Mouse (Mus musculus): ENCODE results near the gene Itpripl1.
A peak's percentile ranks its signal among the peaks of the same experiment; 100 is the strongest.
"Not testable (repeated sequence)": the region's sequence is repeated elsewhere in the genome, so short reads cannot be mapped to it uniquely, and the experiment has no call there.

The Itpripl1 gene

GRCm38 (mm10) chr2:127143158-127144063, at the start of gene Itpripl1:
TSS of gene Itpripl1 (minus strand) at chr2:127143442.
- DNase-seq (ENCODE audit: low spot score in 2 of 2), result peak; percentile 77 to 82

- no peak for DNase-seq (ENCODE audit: low spot score in 2 of 2)
Observed at GRCm38 (mm10) chr2:127189574-127189973, 46.3 kb upstream of the Itpripl1 start.

GRCm38 (mm10) chr2:127182598-127183381, 39.5 kb upstream of the Itpripl1 start:
- peak; percentile 69 to 70 for DNase-seq (ENCODE audit: low spot score in 2 of 2)

GRCm38 (mm10) chr2:127166261-127166660, 23.0 kb upstream of the Itpripl1 start:
- DNase-seq (ENCODE audit: low spot score in 2 of 2), result not testable (repeated sequence)

DNA sequence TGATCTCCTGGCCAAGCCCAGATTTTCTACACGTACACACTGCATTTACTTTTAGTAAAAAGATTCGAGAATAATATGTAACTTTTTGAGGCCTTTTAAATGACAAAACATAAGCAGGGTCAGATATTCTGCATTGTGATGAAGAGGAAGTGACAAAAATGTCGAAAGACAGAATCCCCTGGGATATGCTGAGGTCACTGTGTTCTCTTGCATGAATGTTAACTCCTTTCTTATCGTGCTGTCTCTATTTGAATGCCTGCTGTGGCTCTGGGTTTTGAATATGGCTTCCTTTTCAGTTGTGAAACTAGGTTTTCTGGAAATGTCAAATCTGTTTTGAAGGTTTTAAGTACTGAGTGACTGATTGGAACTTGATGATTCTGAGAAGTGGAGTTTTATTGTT, 22.4 kb upstream of the Itpripl1 start:
- DNase-seq (ENCODE audit: low spot score in 2 of 2), result no peak

- no peak for DNase-seq (ENCODE audit: low spot score in 2 of 2)
Observed at GRCm38 (mm10) chr2:127145699-127146098, 2.5 kb upstream of the Itpripl1 start.

GRCm38 (mm10) chr2:127142577-127143157, 575 bp downstream of the Itpripl1 start:
- no peak for DNase-seq (ENCODE audit: low spot score in 2 of 2)

GRCm38 (mm10) chr2:127142031-127142430, 1.2 kb downstream of the Itpripl1 start:
- DNase-seq (ENCODE audit: low spot score in 2 of 2), result no peak

DNA sequence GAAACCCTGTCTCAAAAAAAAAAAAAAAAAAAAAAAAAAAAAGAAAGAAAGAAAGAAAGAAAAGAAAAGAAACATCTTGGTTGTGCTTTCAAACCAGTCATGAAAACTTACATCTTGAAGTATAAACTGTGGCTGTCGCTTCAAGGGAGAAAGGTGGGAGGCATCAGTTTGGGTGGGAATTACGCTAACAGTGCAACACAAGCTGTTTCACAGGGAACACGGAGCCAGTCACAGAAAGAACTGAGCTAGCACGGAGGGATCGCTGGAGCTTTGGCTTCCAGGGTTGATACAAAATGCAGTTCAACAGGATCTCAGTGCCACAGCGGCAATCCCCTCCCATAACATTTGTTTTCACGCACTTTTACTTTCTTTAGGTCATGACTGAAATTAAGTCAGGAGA, 3.2 kb downstream of the Itpripl1 start:
- no peak for DNase-seq (ENCODE audit: low spot score in 2 of 2)

- DNase-seq (ENCODE audit: low spot score in 2 of 2), result no peak
Observed at GRCm38 (mm10) chr2:127139605-127140004, 3.6 kb downstream of the Itpripl1 start.

DNA sequence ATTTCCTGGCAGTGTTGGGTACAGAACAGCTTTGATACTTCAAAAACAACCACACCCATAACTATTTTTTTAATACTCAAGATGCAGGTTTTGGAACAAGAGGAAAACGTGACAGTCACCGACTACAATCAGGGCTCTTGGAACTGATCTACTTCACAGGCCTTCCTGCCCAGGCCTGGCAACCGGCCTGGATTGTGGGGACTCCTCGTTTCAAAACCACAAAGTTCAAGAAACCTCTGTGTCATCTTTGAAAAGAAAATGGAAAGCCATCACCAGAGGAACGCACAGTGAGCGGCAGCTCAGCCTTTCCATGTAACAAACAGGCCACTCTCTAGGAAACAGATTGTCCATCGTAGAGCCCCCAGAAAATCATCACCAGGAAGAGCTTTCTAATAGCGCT, 4.1 kb downstream of the Itpripl1 start:
- DNase-seq (ENCODE audit: low spot score in 2 of 2), result no peak

GRCm38 (mm10) chr2:127138449-127138848, 4.8 kb downstream of the Itpripl1 start:
- no peak for DNase-seq (ENCODE audit: low spot score in 2 of 2)

GRCm38 (mm10) chr2:127137838-127138420, 5.3 kb downstream of the Itpripl1 start:
- DNase-seq (ENCODE audit: low spot score in 2 of 2), result no peak

DNA sequence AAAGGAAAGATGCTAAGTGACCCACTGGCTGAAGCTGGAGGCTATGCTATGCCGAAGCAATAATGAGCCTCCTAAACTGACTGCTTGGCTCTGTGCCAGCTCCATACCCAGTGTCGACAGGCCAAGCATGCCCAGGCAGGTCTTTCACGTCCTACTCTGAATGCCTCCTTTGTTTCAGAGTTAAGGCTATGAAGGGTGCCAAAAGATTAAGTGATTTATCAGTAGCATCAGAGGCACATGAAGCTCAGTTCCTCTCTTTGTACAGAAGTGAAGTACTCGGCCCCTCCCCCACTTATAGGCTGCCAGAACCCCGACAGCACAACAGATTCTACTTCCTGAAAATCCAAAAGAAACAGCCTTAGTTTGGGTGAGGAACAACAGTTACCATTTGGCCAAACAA, 6.3 kb downstream of the Itpripl1 start:
- DNase-seq (ENCODE audit: low spot score in 2 of 2), result peak; percentile 63 to 76

- not testable (repeated sequence) for DNase-seq (ENCODE audit: low spot score in 2 of 2)
Observed at GRCm38 (mm10) chr2:127135255-127135654, 8.0 kb downstream of the Itpripl1 start.

- DNase-seq (ENCODE audit: low spot score in 2 of 2), result peak; percentile 88 to 94
Observed at GRCm38 (mm10) chr2:127133621-127134461, 9.4 kb downstream of the Itpripl1 start, which contains the start of gene Ncaph. TSS of gene Ncaph (minus strand) at chr2:127133954.

GRCm38 (mm10) chr2:127131353-127131752, 11.9 kb downstream of the Itpripl1 start:
- no peak for DNase-seq (ENCODE audit: low spot score in 2 of 2)

GRCm38 (mm10) chr2:127128926-127129325, 14.3 kb downstream of the Itpripl1 start:
- DNase-seq (ENCODE audit: low spot score in 2 of 2), result no peak

DNA sequence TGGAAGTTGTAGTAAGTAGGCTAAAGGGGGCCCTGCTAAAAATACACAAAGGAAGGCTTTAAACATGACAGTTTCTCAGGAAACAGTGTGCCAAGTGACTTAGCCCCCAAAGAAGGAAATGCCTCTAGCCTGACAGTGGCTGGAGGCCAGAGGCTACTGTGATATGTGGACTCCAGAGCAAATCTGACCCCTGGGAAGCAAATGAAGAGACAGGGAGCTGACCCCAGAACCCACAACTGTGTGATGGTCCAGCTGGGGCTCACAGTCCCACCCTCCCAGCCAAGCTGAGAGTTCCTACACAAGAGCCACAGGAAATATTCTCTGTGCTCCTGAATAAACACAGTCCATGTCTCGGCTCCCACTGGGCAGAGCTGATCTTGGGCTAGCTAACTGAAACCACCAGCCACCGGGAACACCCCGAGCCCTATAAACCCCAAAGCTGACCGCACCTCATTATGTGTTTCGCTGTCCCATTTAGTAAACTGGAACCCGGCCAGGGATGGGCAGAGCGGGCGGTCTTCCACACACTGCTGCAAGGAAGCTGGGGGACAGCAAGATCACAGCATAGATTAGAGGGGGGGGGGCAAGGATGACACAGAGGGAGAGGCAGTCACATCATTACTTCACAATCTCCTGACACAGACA, 21.5 kb downstream of the Itpripl1 start:
- DNase-seq (ENCODE audit: low spot score in 2 of 2), result no peak

DNA sequence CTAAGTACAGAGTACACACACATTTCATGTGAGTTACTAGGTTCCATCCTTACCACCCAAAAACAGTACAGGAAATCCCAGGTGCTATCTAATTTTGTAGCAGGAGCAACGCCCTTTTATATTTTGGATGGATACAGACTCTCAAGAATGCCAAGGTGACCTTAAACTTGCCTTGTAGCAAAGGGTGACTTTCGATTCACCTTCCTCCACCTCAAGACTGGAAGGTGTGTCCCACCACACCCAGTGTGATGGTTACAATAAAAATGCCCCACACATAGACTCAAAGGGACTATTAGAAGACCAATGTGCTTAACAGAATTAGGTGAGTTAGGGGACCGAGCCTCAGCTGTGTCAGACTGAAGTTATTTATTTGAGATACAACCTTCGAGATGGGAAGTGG, 34.3 kb downstream of the Itpripl1 start:
- DNase-seq (ENCODE audit: low spot score in 2 of 2), result no peak

Data from urinary bladder, postnatal 4 days (tissue).